Mouse (Mus musculus) liver, postnatal 0 days (tissue): ENCODE measurements around the gene Trpm4. TPM values are rescaled to one million over a fixed set of nuclear protein-coding genes. Genes with fewer than 3 reads are reported as not detected.

Experiments
- ATAC-seq: fragments of 200-750 bp; cut with Nextera tagmentation; 2 replicates; pipeline ENCODE4 v1.8.0; 2017; ENCODE audit warnings: mild to moderate bottlenecking, moderate library complexity
- DNase-seq: peaks from one replicate; pipeline ENCODE4 v3.0.0-alpha.2; 2016
- H3K27ac ChIP-seq: fragments of 300-500 bp; sonication (generic); 2 replicates; pipeline ENCODE4 v1.5.1; 2014; ENCODE audit warnings: antibody characterized with exemption, moderate library complexity, mild to moderate bottlenecking, low read depth
- H3K27me3 ChIP-seq: fragments of 300-500 bp; sonication (generic); 2 replicates; pipeline ENCODE4 v1.6.1; 2014; ENCODE audit warnings: low read length, control low read depth, mixed read lengths; ENCODE audit not compliant: insufficient read depth
- H3K36me3 ChIP-seq: fragments of 300-500 bp; sonication (generic); replicated peaks from 2 replicates; pipeline ENCODE4 v1.6.1; 2014; ENCODE audit warnings: mild to moderate bottlenecking, control low read depth, low read length, moderate library complexity, mixed read lengths; ENCODE audit not compliant: insufficient read depth
- H3K4me1 ChIP-seq: fragments of 300-500 bp; sonication (generic); 2 replicates; pipeline ENCODE4 v1.6.1; 2014; ENCODE audit warnings: antibody characterized with exemption, mild to moderate bottlenecking, control low read depth; ENCODE audit not compliant: insufficient read depth
- H3K4me2 ChIP-seq: fragments of 300-500 bp; sonication (generic); 2 replicates; pipeline ENCODE4 v1.6.1; 2014; ENCODE audit warnings: low read depth, mild to moderate bottlenecking, low read length, moderate library complexity, mixed read lengths
- H3K4me3 ChIP-seq: fragments of 300-500 bp; sonication (generic); 2 replicates; pipeline ENCODE4 v1.5.1; 2014; ENCODE audit warnings: low read depth, low read length
- H3K9ac ChIP-seq: fragments of 300-500 bp; sonication (generic); replicated peaks from 2 replicates; pipeline ENCODE4 v1.6.1; 2014; ENCODE audit warnings: mild to moderate bottlenecking, moderate library complexity
- H3K9me3 ChIP-seq: fragments of 300-500 bp; sonication (generic); 2 replicates; pipeline ENCODE4 v1.6.1; 2016; ENCODE audit warnings: mild to moderate bottlenecking, control low read depth, low read length, mixed read lengths
- CTCF ChIP-seq: sonication (generic); IDR thresholded peaks from 2 replicates; pipeline ENCODE4 v1.5.1; 2016; ENCODE audit warnings: antibody characterized with exemption, low read depth
- EP300 ChIP-seq: IDR thresholded peaks from 2 replicates; pipeline ENCODE4 v1.6.1; 2016; ENCODE audit warnings: antibody characterized with exemption, low read depth, mild to moderate bottlenecking
- WGBS: fragments of 180-500 bp; shearing (Covaris S2); extraction: QIAGEN DNeasy Blood & Tissue Kit; methylation state at CpG from one replicate; pipeline ENCODE4 v1.1.7; 2014; ENCODE audit not compliant: insufficient replicate concordance; 5-methylcytosine and 5-hydroxymethylcytosine counted together
- polyA plus RNA-seq: library from polyadenylated mRNA; unstranded; fragments of >200 nt; fragmentation: Nextera tagmentation; extraction: Ambion mirVana; gene quantifications from 2 replicates; pipeline ENCODE4 v1.2.1, GENCODE M21; 2015

Gene Trpm4
- polyA plus RNA-seq, 1 experiment from 2014 or later, result 6.9 TPM

GRCm38 (mm10) chr7:45273672-45274071 is 59.9 kb downstream of the Trpm4 start:
- whole genome bisulfite sequencing, result 70% methylated on average over 8 of the region's 8 CpGs
- Histone ChIP-seq H3K4me3 (no peak overlapping the region), H3K9me3 (no peaks in the 10 kb centered on the region), H3K27me3 (no peaks in the 10 kb centered on the region), H3K4me2 (no peak overlapping the region), H3K27ac (no peak overlapping the region; the same call in 1 of the 2 replicates), H3K9ac (no peak overlapping the region), H3K4me1 (peaks cover 6% of the 10 kb centered on the region; the same call in 1 of the 2 replicates), H3K36me3 (no peaks in the 10 kb centered on the region)
- no peak for DNase-seq
- peak; percentile 71 for ATAC-seq
- TF ChIP-seq EP300 (no peak), CTCF (no peak)

DNA sequence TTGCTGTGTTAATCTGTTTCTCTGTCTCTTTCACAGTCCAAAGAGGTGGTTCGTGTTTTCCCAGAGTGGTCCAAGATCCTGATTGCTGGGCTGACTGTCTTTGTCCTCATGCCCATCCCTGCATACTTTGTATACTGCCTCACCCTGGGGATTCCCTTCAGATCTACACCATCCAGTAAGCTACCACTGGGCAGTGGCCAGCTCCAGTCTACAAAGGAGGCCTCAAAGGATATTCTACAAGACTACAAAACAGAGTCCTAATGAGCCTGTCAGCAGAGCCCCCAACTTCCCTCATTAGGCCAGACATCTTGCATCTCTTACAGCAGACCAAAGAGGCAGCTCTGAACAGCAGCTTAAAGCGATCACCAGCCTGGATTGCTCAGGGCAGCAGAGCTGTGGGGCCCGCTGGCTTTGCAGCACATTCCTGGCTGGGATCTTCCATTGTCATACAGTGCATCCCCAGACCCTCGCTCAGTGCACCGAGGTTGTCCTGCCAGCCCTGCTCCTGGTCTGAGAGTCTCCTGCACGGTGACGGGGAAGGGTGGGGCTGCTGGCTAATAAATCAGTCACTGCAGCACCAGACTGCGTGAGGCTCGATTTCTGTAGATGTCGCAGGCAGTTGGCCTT is 60.7 kb downstream of the Trpm4 start:
- ATAC-seq, result no peak
- Histone ChIP-seq H3K4me2 (no peak overlapping the region), H3K9me3 (no peaks in the 10 kb centered on the region), H3K27me3 (no peaks in the 10 kb centered on the region), H3K9ac (no peak overlapping the region), H3K36me3 (no peaks in the 10 kb centered on the region), H3K27ac (no peak overlapping the region), H3K4me3 (no peak overlapping the region), H3K4me1 (peaks cover 6% of the 10 kb centered on the region; the same call in 1 of the 2 replicates)
- DNase-seq, result no peak
- 63% methylated on average over 10 of the region's 10 CpGs for WGBS
- TF ChIP-seq CTCF (no peak), EP300 (no peak)

DNA sequence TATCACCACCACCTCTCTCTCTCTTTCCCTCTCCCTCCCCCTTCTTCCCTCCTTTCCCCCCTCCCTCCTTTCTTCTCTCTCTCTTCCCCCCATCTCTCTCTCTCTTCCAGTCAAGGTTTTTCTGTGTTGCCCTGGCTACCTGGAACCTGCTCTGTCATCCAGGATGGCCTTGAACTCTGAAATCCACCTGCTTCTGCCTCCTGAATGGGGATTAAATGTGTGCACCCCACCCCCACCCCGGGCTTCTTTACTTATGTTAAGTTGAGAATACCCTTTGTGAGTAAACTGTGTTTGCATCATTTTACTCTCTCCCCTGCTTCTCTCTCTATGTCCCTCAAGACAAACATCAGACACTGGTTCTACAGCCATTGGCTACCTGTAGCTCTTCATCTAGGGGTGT is 68.1 kb downstream of the Trpm4 start:
- whole genome bisulfite sequencing, result 47% methylated on average over 1 of the region's 1 CpGs
- no peak overlapping the region for H3K9ac ChIP-seq
- no peak for DNase-seq
- no peak overlapping the region for H3K27ac ChIP-seq
- H3K4me3 ChIP-seq, result no peak overlapping the region
- H3K27me3 ChIP-seq, result no peaks in the 10 kb centered on the region
- peaks cover 4% of the 10 kb centered on the region; the same call in 1 of the 2 replicates for H3K4me1 ChIP-seq
- no peaks in the 10 kb centered on the region for H3K36me3 ChIP-seq
- no peak for ATAC-seq
- H3K4me2 ChIP-seq, result no peak overlapping the region
- no peak for TF ChIP-seq CTCF
- TF ChIP-seq EP300, result no peak
- H3K9me3 ChIP-seq, result no peaks in the 10 kb centered on the region

DNA sequence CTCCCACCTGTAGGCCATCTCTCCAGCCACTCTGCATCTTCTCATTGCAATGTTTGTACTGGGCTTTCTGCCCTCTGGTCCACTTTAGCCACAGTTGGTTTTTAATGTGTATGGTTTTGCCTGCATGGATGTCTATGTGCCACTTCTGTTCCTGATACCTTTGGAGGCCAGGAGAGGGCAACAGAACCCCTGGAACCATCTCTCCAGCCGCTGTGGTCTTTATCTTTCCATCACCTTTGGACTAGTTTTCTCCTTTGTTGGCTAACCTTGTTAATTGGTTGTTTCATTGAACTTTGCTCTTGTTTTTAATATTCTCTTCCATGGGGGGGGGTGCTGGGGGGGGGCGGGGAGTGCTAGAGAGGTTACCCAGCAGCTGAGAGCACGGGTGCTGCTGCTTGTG is 69.2 kb downstream of the Trpm4 start:
- H3K4me3 ChIP-seq, result no peak overlapping the region
- WGBS, result 60% methylated on average over 3 of the region's 3 CpGs
- H3K4me2 ChIP-seq, result no peak overlapping the region
- ATAC-seq (peak; percentile 91), DNase-seq (peak; percentile 35)
- no peaks in the 10 kb centered on the region for H3K9me3 ChIP-seq
- H3K9ac ChIP-seq, result no peak overlapping the region
- no peak overlapping the region for H3K27ac ChIP-seq
- H3K36me3 ChIP-seq, result no peaks in the 10 kb centered on the region
- peaks cover 4% of the 10 kb centered on the region; the same call in 1 of the 2 replicates for H3K4me1 ChIP-seq
- 0 out of 2 replicates have a peak, but pooled peaks have one; percentile 23 for TF ChIP-seq EP300
- TF ChIP-seq CTCF, result peak; percentile 65
- H3K27me3 ChIP-seq, result no peaks in the 10 kb centered on the region; the same call in 1 of the 2 replicates

- H3K4me1 ChIP-seq, result peaks cover 4% of the 10 kb centered on the region; the same call in 1 of the 2 replicates
- TF ChIP-seq CTCF (no peak), EP300 (no peak)
- H3K4me3 ChIP-seq, result no peak overlapping the region
- no peaks in the 10 kb centered on the region for H3K36me3 ChIP-seq
- H3K9ac ChIP-seq, result no peak overlapping the region
- no peaks in the 10 kb centered on the region; the same call in 1 of the 2 replicates for H3K27me3 ChIP-seq
- WGBS, result 68% methylated on average over 7 of the region's 7 CpGs
- no peak overlapping the region for H3K4me2 ChIP-seq
- no peak for DNase-seq
- no peaks in the 10 kb centered on the region for H3K9me3 ChIP-seq
- H3K27ac ChIP-seq, result no peak overlapping the region
- ATAC-seq, result no peak
Measured at GRCm38 (mm10) chr7:45263006-45263607, 70.5 kb downstream of the Trpm4 start.

DNA sequence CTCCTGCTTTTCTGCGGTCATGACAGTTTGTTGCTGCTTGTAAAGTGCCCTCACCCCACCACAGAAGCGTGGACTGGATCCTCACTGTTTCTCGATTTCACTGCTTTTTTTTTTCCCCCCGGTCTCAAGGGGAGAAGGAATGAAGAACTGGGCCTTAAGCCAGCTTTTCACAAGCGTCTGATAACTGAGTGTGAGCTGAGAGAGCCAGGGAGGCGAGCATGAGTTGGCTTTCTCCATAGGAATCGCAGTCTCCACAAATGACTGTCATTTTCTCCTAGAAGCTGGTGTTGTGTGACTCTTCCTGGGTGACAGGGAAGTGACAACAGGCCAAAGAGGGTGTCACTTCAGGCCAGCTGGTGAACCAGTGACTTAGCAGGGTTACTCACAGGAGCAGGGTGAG is 71.3 kb downstream of the Trpm4 start:
- TF ChIP-seq EP300, result no peak
- TF ChIP-seq CTCF, result no peak
- H3K4me2 ChIP-seq, result no peak overlapping the region
- no peaks in the 10 kb centered on the region for H3K9me3 ChIP-seq
- WGBS, result 53% methylated on average over 7 of the region's 7 CpGs
- no peak overlapping the region for H3K4me3 ChIP-seq
- no peaks in the 10 kb centered on the region for H3K36me3 ChIP-seq
- no peak overlapping the region for H3K9ac ChIP-seq
- H3K4me1 ChIP-seq, result peaks cover 4% of the 10 kb centered on the region; the same call in 1 of the 2 replicates
- DNase-seq (no peak), ATAC-seq (no peak)
- no peak overlapping the region for H3K27ac ChIP-seq
- no peaks in the 10 kb centered on the region; the same call in 1 of the 2 replicates for H3K27me3 ChIP-seq
